Mouse (Mus musculus): Measurements from ENCODE around the gene Med4.

GRCm38 (mm10) chr14:73501283-73501682 lies 8.5 kb upstream of the Med4 start:
- no peak for TF ChIP-seq CTCF (IDR thresholded peaks at IDR 0.05; ENCODE audit: low read depth)
- TF ChIP-seq EP300 (IDR thresholded peaks at IDR 0.05; ENCODE audit: low read depth): no peak
